Mouse (Mus musculus) cerebellum, postnatal 36 days (tissue): Measurements from ENCODE around the gene Creb3l1.
A peak's percentile ranks its signal among the peaks of the same experiment; 100 is the strongest.

ENCODE experiments used
- DNase-seq, 2 experiments: peaks; one replicate each; pipeline ENCODE4 v3.0.0; 2021 to 2022; ENCODE audit warnings: mixed read lengths in 2 of 2

Gene Creb3l1

DNA sequence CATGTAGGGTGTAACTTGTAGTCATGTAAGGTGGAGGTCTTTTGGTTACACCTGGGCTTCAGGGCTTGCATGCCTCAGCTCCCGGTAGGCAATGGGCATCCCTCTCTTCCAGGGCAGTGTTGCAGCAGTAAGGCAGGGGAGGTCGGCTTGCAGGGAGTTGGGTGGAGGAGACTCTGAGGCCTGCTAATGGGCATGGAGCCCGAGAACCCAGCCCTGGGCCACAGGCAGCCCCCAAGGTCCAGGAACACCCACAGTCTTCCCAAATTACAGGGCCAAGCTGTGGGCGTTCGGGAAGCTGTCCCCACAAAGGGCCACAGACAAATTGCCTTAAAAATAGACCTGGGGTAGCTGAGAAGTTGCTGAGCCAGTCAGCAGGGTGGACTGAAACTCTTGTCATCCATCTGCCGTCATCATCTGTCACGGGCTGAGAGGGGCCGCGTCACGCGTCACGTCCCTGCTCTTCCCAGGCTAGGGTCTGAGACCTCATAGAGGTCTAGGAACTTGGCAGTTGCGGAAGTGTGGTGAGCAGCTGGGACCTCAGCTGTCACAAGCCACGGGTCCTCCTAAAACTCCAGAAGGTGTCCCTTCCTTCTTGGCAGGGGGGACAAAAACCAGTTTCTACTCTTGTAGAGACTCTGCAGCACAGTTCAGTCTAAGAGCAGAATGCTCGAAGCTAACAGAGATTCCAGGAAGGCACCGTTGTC lies 26.2 kb downstream of the Creb3l1 start:
- no peak for DNase-seq

DNA sequence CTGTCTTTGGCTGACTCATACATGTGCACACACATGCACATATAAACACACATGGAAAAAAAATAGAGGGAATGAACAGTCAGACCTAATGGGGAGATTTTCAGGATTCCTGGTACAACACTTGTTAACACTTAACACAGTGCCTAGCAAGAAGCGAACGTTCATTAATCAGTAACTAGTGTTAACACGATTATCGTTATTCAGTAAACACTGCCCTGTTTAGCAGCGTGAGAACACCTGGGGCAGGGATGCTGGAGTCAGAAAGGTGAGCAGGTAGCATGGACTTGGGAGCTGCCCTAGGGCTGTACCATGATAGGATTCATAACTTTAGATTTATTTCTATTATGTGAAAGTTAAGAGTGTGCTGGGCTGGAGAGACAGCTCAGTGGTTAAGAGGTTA lies 28.3 kb downstream of the Creb3l1 start:
- no peak for DNase-seq

DNA sequence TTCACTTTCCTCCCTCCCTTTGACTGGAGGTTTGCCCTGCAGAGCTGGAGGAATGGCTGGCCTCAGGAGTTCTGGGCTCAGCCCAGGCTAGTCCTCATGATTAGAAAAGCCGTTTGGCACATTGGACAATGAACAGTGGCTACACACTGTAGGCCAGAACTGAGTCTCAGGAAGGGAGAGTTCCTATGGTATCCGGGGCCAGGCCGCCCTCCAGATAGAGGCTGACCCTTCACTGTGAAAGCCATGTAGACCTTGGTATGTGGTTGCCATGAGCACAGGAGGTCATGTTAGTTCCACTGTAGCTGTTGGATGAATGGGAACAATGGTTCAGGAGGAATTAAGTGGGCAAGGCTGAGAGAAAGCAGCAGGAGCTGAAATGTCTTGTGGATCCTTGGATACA lies 30.9 kb downstream of the Creb3l1 start:
- DNase-seq, result no peak

DNA sequence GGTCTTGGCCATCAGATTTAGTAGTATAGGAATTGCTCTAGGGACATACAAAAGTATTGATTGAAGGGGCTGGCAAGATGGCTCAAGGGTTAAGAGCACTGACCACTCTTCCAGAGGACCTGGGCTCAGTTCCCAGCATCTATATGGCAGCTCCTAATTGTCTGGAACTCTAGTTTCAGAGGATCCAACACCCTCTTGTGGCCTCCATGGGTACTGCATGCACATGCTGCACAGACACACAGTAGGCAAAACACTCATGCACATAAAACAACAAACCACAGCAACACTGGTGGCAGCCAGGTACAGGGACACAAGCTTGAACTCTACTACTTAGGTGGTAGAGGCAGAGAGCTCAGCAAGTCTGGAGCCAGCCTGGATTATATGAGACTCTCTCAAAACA lies 34.6 kb downstream of the Creb3l1 start:
- no peak for DNase-seq

DNA sequence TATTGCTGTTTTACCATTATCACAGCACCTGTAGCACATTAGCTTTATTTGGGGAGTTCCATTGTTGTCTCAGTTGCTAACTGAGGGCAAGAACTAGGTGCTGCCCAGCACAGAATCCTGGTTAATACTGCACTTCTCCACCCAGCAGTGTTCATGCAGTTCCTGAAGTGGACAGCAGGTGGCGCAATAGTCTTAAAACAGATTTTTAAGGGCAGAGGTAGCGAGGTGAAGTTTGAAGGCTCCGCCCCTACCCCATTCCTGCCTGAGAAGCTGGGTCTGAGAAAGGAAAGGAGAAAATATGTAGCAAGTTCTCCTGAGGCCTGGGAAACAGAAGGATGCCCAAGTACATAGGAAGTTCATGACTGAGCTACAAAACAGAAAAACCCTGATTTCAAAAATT lies 36.8 kb downstream of the Creb3l1 start:
- DNase-seq, result peak; percentile 89 to 95

DNA sequence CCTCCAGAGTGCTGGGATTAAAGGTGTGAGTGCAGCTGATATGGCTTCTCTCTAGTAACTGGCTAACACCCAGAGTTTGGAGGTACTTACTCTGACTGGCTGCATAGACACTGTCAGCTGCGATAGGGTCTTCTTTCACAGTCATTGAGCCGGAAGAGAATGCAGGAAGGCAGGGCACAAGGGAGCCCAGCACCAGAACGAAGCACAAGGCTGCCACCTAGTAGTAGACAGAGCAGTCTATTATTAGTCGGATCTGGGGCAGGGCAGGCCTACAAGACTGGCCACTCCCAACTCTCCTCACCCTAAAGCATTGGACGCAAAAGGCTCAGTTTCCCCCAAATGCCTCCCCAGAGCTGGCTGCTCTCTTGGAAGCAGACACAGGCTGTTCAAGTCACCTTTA lies 38.2 kb downstream of the Creb3l1 start:
- DNase-seq, result no peak

DNA sequence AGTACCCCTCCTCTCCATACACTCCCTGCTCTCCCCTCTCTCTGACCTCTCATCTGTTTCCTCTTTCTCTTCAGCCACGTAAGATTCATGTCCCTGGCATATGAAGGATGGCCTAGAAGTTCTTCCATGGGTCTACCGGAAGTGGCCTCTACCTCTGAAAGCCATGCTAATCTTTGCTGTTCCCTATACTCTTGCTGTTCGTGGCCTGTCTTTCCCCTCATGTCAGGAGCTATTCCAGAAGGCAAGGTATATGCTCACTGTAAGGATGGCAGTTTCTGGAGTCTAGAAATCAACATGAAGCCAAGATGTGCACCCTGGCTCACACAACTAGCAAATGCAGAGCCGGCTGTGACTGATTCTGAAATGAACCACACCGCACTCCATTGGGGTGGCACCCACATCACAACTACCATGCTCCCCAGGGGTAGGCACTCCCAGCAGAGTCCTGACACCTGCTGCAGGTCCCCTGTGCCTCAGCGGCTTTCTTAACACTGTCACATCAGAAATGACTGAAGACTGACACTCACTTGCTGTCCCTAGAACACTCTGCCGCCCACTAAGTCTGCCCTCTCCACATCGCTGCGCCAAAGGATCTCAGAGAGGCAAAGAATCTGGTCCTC lies 39.3 kb downstream of the Creb3l1 start:
- no peak for DNase-seq

DNA sequence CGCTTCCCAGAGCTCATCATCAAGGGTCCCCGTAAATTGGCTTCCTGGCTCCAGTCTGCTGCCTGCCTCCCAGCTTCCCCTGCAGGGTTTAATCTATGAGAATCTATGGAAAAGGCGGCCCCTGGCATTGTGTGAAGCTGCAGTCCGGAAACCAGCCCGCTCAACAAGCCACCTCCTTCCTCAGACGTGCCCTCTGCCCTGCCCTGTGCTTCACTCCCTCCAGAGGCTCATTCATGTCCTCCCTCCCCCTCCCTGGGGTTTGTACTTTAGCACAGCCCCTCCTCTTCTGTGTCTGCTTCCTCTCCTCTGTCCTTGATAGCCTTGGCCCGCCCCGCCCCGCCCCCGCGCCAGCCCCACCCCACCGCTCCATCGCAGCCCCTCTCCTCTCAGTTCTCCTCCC lies 39.9 kb downstream of the Creb3l1 start:
- DNase-seq, result no peak

DNA sequence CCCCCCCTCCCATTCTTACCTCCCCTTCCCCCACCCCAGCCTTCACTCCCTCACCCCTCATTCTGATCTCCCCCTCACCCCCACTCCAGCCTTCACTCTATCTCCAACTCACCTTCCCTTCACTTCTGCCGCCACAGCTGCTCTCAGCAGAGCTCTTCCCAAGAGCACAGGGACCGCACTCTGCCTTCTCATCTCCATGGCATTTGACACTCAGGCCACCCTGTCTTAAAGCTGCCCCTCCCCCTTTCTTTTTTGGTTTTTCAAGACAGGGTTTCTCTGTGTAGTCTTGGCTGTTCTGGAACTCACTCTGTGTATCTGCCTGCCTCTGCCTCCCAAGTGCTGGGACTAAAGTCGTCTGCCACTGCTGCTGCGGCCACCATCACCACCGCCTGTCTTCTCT lies 43.5 kb downstream of the Creb3l1 start:
- no peak for DNase-seq

DNA sequence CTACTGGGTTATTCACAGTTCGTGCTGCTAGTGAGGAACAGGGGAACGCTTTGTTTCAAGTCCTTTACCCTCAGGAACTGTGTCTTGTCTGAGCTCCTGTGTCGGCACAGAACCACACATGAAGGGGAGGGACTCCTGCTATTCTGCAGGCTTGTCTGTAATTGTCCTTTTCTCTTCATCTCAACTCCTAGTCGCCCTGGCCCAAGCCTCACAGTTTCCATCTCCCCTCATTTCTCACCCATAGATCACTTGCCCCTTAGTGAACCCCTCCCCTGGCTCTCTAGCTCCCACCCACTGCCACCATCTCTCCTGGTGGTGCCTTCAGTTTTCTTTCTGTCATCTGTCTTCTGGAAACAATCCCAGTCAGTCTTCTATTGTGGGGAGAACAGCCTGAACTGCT lies 44.1 kb downstream of the Creb3l1 start:
- no peak for DNase-seq

DNA sequence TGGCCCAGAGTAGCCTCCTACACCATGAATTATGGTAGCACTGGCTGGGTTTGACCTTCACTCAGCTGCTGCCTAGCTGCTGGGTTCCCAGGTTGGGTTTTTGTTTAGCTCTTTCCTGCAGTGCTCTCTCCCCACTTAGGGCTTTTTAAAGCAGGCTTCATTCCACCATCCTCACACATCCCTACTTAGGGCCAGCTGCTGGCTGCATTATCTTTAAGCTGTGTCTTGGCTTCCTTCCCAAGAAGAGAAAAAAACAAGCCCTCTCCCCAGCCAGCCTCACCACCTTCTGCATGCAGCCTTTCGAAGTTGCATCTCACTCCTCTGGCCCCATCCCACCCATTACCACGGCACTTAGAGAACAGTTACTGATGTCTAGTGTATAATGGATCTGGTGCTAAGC lies 45.8 kb downstream of the Creb3l1 start:
- DNase-seq, result no peak

DNA sequence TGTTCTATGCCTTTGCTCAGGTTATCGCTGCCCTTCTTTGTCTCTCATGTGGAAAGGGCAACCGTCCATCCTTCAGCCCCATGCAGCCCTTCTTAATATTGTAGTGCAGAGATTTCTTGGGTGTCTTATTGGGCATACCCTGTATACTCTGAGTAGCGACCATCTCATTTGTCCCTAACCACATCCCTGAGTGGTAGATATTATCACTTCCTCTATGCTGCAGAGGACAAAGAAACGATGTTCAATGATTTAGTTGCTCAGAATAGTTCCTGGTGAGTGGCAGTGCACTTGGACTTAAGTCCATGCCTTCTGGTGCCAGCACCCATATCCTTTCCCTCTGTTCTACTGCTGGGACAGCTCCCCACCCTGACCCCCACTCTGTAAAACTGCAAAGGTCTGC lies 46.3 kb downstream of the Creb3l1 start:
- DNase-seq, result no peak

DNA sequence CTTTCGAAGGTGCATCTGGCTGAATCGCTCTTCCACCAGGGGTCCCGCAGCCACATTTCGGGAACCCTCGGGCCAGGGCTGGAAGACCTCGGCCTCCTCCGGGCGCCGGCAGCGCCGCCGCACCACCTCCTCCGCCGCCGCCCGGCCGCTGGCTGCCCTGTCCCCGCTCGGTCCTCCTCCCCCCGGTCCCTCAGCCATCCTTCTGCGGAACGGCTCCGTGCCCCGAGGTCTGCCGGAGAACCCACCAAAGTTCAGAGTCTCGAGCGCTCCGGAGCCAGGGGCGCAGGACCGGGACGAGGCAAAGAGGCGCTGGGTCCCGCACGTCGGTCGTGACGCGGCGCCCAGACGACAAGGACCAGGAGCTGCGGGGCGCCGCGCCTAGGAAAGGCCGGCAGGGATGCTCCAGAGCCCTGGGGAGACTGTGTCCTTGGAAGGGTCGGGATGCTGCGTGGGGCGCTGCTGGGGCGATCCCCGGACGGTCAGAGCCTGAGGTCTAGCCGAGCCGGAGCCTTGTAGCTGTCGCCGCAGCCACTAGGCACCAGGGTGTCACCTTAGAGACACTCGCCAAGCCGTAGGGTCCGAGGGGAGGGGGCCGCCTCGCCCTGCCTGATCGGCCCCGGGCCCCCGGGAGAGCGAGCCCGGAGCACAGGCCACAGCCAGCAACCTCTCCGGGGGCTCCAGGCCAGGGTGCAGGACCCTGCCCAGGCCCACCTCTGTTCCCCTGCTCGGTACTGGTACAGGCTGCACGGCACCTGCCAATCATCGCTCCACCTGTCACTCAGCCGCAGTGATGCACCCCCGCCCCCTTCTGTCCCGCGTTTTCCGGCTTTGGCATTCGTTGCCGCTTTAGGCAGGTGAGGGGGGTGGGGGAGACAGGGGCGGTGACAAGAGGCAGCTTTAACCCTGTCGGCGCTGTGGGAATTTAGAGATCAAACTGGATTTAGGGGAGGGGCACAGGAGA lies 48.4 kb downstream of the Creb3l1 start, which contains the start of gene Dgkz:
Gene Dgkz (minus strand): TSS at position 284 of the 961 bp plus-strand sequence.
- DNase-seq, result no peak

DNA sequence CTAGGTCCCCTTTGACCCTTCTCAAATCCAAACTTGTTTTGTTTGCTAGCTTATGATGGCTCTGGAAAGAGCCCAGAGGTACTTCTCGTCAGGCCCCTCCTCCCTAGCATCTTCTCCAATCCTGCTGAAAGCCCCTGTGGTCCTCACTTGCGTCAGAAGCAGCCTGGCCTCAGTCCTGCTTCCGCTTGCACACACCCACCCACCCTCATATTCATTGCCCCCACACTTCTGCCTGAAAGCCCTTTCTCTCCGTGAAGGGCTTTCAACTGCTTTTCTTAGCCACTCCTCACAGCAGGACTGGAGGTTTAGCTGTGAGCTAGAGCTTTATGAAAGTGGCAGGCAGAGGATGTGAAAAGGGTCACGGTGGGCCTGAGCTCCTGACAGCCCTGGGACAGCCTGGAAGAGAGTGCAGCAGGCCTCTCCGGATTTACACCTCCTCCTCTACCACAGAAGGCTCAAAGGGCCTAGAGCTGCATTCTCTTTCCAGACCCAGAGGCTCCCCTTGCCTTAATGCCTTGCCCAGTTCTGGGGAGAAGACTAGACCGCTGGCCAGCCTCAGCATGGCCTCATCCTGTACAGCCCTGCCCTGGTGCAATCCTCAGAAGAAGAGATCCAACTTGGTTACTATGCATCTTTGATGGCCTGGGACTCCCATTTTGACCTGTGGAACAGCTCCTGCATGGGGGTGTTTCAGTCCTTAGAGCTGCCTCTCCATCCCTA lies 50.7 kb downstream of the Creb3l1 start:
- DNase-seq, result no peak

DNA sequence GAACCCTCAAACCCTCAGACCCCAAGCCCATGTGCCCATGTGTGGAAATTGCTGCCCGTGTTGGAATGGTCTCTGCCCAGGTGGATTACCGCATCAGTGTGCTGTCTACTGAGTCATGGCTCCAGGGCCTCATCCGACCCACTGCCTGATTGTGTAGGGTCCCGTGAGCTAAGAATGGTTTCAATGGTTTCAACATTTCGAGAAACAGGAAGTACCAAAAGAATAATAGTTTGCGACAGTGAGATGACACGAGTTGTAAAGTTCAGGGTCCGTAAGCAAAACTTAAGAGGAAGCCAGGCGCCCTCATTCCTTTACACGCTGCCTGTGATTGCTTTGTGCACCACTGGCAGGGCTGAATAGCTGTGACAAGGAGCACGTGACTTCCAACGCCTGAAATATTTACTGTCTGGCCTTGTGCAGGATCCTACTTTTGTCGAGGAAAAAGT lies 52.2 kb downstream of the Creb3l1 start:
- no peak for DNase-seq

DNA sequence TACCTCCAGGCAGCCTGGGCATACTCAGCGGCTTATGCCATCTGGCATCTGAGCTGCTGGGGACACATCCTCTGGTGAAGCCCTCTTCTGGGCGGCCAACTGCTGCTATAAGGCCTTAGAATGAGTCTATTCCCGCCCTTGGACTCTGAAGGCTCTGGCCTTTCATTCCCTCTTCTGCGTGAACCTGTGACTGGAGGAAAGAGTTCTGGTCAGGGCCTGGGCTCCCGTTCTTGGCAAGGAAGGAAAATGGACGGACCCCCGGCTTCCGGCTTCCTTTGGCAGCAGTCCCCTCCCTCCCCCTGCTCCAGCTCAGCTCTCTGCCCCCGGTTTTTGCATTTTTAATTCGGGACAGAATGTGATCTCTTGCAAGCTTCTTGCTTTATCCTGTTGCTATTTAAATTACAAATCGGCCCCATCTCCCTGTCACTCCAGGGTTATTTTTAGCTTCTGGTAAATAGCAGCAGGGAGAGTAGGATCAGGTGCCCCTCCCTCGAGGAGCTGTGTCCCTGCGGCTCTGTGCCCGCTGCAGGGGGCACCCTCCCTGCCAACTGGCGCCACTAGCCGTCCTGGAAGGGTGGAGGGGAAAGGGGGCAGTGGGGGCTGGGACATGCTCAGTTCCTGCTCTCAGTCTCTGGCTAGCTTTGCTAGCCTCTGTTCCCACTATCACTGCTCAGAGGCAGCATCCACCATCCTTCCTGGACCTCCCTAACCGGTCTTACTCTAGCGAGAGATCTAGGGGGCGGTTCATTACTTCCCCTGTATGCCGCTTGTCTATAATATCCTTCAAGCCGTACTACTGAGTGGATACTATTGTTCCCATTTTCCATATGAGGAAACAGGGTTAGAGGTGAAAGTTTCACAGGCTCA lies 52.8 kb downstream of the Creb3l1 start:
- DNase-seq, result peak; percentile 76 to 84

DNA sequence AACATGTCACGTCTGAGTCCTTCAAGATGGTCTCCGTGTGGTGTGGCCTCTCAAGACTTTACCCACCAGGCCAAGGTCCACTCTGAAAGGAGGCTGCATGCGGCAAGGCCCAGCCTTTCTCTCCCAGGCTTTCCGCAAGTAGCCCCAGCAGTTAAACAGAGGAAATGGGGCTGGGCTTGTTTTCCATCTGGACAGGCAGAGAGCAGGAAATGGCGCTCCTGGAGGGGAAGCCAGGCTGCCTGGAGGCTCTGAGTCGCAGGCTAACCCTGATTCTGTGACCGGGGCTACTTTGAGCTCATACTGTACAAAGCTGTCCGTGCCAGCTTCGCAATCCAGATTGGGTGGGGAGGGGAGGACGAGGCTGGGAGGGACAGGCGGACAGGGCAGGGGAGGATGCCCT lies 56.3 kb downstream of the Creb3l1 start:
- no peak for DNase-seq

DNA sequence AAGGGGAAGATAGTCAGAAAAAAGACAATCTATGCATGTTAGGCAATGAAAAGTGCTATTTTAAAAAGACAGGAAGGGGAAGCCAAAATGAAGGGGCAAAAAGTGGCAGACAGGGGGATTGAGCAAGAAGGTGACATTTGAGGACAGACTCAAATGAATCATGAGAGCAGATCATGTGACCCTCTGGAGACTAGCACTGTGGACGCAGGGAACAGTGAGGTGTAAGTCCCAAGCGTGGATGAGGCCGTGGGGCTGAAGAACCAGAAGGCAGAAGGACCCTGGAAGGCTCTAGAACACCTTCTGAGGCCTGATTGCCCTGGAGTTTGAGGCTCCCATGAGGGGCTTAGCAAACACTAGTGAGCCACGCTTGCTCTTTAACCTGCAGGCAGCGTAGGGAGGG lies 57.9 kb downstream of the Creb3l1 start:
- DNase-seq, result no peak

DNA sequence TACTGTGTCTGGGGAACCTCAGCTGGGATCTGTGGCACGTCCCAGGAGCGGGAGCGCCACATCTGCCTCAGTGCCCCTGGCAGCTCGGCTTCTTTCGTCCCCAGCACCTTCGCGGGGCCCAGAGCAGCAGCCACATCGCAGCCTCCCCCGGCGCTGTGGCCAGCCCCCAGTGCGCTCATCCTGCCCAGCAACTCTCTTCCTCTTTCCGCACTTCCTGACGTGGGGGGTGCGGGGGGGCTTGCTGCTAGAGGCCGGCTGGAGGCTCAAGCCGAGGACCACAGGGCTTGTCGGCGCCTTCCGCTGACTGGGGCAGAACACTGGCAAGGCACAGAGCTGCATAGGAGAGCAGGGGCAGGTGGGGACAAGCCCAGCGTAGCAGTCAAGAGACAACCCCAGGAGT lies 58.9 kb downstream of the Creb3l1 start:
- no peak for DNase-seq

DNA sequence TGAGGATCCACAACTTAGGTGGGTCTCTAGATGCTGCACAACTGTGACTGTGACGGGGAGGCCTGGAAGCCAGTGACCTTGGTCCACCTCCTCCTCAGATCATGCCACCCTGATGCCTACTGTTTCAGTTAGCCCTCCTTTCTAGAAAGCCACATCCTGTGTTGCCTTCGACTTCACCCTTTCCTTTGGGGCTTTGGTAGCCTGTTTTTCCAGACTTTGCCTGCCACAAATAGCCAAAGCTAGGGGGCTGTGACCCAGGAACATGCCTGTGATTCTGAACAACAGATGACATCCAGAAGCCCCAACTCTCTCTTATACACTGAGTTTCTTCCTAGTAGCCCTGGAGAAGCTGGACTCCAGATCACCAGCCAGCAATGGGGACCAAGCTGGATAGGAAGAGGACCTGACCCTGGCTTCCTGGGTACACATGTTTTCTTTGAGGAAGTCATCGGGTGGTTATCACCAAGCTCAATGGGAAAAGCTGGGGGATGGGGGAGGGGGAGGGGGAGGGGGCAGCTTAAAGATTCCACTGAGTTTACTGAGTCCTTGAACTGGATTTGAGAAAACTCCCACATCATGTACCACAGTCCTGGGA lies 59.6 kb downstream of the Creb3l1 start:
- no peak for DNase-seq

DNA sequence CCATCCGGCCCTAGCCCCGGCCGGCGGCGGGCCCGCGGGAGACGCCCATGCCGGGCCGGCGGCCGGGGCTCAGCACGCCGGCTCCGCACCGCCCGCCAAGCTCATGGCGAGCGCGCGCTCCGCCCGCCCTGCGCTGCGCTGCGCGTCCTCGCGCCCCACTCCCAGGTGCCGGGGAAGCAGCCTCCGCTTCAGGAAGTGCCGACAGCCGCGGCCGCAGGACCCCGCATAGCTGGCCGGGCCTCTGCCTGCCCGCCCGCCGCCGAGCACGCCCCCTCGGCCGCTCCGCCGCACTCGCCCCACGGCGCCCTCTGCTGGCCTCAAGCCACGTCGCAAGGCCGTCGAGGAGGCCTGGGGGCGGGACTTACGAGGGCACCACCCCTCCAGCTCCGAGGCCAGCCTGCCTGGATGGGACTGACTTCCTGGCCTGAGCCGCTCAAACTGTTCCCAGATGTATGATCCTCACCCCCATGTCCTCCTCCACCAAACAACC lies 60.8 kb downstream of the Creb3l1 start:
- peak; percentile 96 for DNase-seq
